Mouse (Mus musculus) E14TG2a.4 (cell line): ENCODE data around the gene Zfp42.

Source experiments
- H3K27me3 ChIP-seq: 2 replicates; pipeline ENCODE4 v1.6.1; 2014; ENCODE audit warnings: low read length, control low read depth; ENCODE audit not compliant: insufficient read depth
- H3K36me3 ChIP-seq: 2 replicates; pipeline ENCODE4 v1.6.1; 2014; ENCODE audit warnings: low read length, control low read depth; ENCODE audit not compliant: insufficient read depth
- H3K4me1 ChIP-seq: replicated peaks from 2 replicates; pipeline ENCODE4 v1.6.1; 2014; ENCODE audit warnings: low read depth, low read length, control low read depth
- H3K4me3 ChIP-seq: replicated peaks from 2 replicates; pipeline ENCODE4 v1.5.1; 2014; ENCODE audit warnings: mild to moderate bottlenecking, low read length
- H3K9me3 ChIP-seq: 2 replicates; pipeline ENCODE4 v1.6.1; 2014; ENCODE audit warnings: low read length, control low read depth
- CTCF ChIP-seq: conservative IDR thresholded peaks from 2 replicates; pipeline ENCODE4 v1.5.1; 2014; ENCODE audit warnings: low read length
- NANOG ChIP-seq: IDR thresholded peaks from 2 replicates; pipeline ENCODE4 v1.6.1; 2014; ENCODE audit warnings: borderline replicate concordance, low read length, mixed read lengths
- POU5F1 ChIP-seq: IDR thresholded peaks from 2 replicates; pipeline ENCODE4 v1.6.1; 2014; ENCODE audit warnings: low read length, borderline replicate concordance

The Zfp42 gene

GRCm38 (mm10) chr8:43320771-43321170, 14.0 kb upstream of the Zfp42 start:
- peaks cover 38% of the 10 kb centered on the region for H3K4me1 ChIP-seq
- no peaks in the 10 kb centered on the region for H3K27me3 ChIP-seq
- no peaks in the 10 kb centered on the region for H3K9me3 ChIP-seq
- 0 out of 2 replicates have a peak overlapping the region, but pooled peaks have one; percentile 4 for H3K4me3 ChIP-seq
- H3K36me3 ChIP-seq: no peaks in the 10 kb centered on the region
- TF ChIP-seq NANOG (peak; percentile 84), CTCF (no peak)

GRCm38 (mm10) chr8:43308213-43308612, 1.4 kb upstream of the Zfp42 start:
- H3K4me1 ChIP-seq: peaks cover 23% of the 10 kb centered on the region
- peak overlapping the region; percentile 49 for H3K4me3 ChIP-seq
- H3K36me3 ChIP-seq: peaks cover 25% of the 10 kb centered on the region
- H3K9me3 ChIP-seq: no peaks in the 10 kb centered on the region
- H3K27me3 ChIP-seq: no peaks in the 10 kb centered on the region
- TF ChIP-seq CTCF: no peak

- peak overlapping the region; percentile 93 for H3K4me3 ChIP-seq
- no peaks in the 10 kb centered on the region for H3K27me3 ChIP-seq
- peaks cover 34% of the 10 kb centered on the region for H3K4me1 ChIP-seq
- no peak for TF ChIP-seq CTCF
- TF ChIP-seq NANOG: no peak
- TF ChIP-seq POU5F1: no peak
- H3K9me3 ChIP-seq: no peaks in the 10 kb centered on the region
- H3K36me3 ChIP-seq: peaks cover 47% of the 10 kb centered on the region
Observed at GRCm38 (mm10) chr8:43305676-43306075, 1.1 kb downstream of the Zfp42 start.

- H3K9me3 ChIP-seq: no peaks in the 10 kb centered on the region
- peaks cover 90% of the 10 kb centered on the region for H3K36me3 ChIP-seq
- no peak for TF ChIP-seq NANOG
- TF ChIP-seq CTCF: no peak
- no peak for TF ChIP-seq POU5F1
- H3K27me3 ChIP-seq: no peaks in the 10 kb centered on the region
- peaks cover 63% of the 10 kb centered on the region for H3K4me1 ChIP-seq
- peak overlapping the region; percentile 76 for H3K4me3 ChIP-seq
Observed at GRCm38 (mm10) chr8:43299796-43300195, 7.0 kb downstream of the Zfp42 start.

GRCm38 (mm10) chr8:43295826-43296225, 11.0 kb downstream of the Zfp42 start:
- H3K4me1 ChIP-seq: peaks cover 64% of the 10 kb centered on the region
- H3K9me3 ChIP-seq: no peaks in the 10 kb centered on the region
- no peak for TF ChIP-seq POU5F1
- no peak for TF ChIP-seq NANOG
- no peak for TF ChIP-seq CTCF
- no peaks in the 10 kb centered on the region for H3K27me3 ChIP-seq
- peak overlapping the region; percentile 76 for H3K4me3 ChIP-seq
- peaks cover 96% of the 10 kb centered on the region for H3K36me3 ChIP-seq

GRCm38 (mm10) chr8:43294191-43294590, 12.6 kb downstream of the Zfp42 start:
- no peak for TF ChIP-seq CTCF
- TF ChIP-seq NANOG: no peak
- no peak for TF ChIP-seq POU5F1
- H3K4me3 ChIP-seq: peak overlapping the region; percentile 1; the same call in 1 of the 2 replicates

GRCm38 (mm10) chr8:43290424-43291111, 16.2 kb downstream of the Zfp42 start:
- H3K27me3 ChIP-seq: no peaks in the 10 kb centered on the region
- peaks cover 61% of the 10 kb centered on the region for H3K36me3 ChIP-seq
- peaks cover 19% of the 10 kb centered on the region for H3K4me1 ChIP-seq
- TF ChIP-seq CTCF (no peak), NANOG (no peak), POU5F1 (no peak)
- H3K9me3 ChIP-seq: no peaks in the 10 kb centered on the region
- no peak overlapping the region for H3K4me3 ChIP-seq

More at GRCm38 (mm10) chr8:43294191-43294590, 12.6 kb downstream of the Zfp42 start:
- peaks cover 93% of the 10 kb centered on the region for H3K36me3 ChIP-seq
- no peaks in the 10 kb centered on the region for H3K27me3 ChIP-seq
- H3K9me3 ChIP-seq: no peaks in the 10 kb centered on the region
- peaks cover 53% of the 10 kb centered on the region for H3K4me1 ChIP-seq

GRCm38 (mm10) chr8:43289781-43290180, 17.0 kb downstream of the Zfp42 start:
- Histone ChIP-seq H3K4me3 (no peak overlapping the region), H3K36me3 (peaks cover 55% of the 10 kb centered on the region)
- TF ChIP-seq POU5F1 (no peak), CTCF (no peak), NANOG (no peak)

GRCm38 (mm10) chr8:43288840-43289239, 17.9 kb downstream of the Zfp42 start:
- H3K27me3 ChIP-seq: no peaks in the 10 kb centered on the region
- H3K4me3 ChIP-seq: no peak overlapping the region
- H3K9me3 ChIP-seq: no peaks in the 10 kb centered on the region
- peaks cover 46% of the 10 kb centered on the region for H3K36me3 ChIP-seq
- H3K4me1 ChIP-seq: peaks cover 9% of the 10 kb centered on the region
- no peak for TF ChIP-seq CTCF
- no peak for TF ChIP-seq POU5F1
- no peak for TF ChIP-seq NANOG

More at GRCm38 (mm10) chr8:43289781-43290180, 17.0 kb downstream of the Zfp42 start:
- Histone ChIP-seq H3K9me3 (no peaks in the 10 kb centered on the region), H3K4me1 (peaks cover 19% of the 10 kb centered on the region), H3K27me3 (no peaks in the 10 kb centered on the region)
